Mouse (Mus musculus): Measurements from ENCODE around the gene Ucp3.

DNA sequence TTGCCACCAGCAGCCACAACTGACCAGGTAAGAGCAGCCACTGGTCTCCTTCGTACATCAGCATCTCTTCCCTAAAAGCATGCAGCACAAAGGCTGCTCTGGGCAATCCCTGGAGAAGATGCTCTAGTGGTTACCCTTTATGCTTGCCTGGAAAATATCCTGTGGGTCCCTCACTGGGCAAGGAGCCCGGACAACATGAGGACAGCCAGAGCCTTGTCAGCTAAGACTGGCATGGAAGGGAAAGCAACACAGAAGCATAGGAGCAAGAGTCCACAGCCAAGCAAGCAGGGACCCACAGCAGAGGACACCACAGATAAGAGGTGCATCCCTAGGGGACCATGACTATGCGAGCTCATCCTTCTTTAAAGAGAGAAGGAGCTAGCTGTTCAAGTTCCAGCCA, 12.9 kb upstream of the Ucp3 start:
- no peak for TF ChIP-seq POLR2A (IDR thresholded peaks at IDR 0.05; ENCODE audit: insufficient read depth, low read length)
- TF ChIP-seq EP300 (IDR thresholded peaks at IDR 0.05; ENCODE audit: insufficient read depth, low read depth, low read length): no peak
- no peak for TF ChIP-seq CTCF (IDR thresholded peaks at IDR 0.05; ENCODE audit: low read depth, low read length)
